Mouse (Mus musculus) brain, embryonic 14.5 days (tissue): ENCODE data around the gene Ulk3.

Experiments
- CTCF ChIP-seq: fragments of 200-500 bp; IDR thresholded peaks from 2 replicates; pipeline ENCODE4 v1.5.1; 2012; ENCODE audit warnings: inconsistent platforms, mild to moderate bottlenecking, moderate library complexity, borderline replicate concordance; ENCODE audit not compliant: insufficient read depth, insufficient read length; ENCODE audit errors: extremely low read depth
- POLR2A ChIP-seq: fragments of 200-500 bp; IDR thresholded peaks from 2 replicates; pipeline ENCODE4 v1.6.1; 2012; ENCODE audit warnings: mild to moderate bottlenecking, inconsistent platforms, borderline replicate concordance; ENCODE audit not compliant: poor library complexity, insufficient read depth, insufficient read length, severe bottlenecking; ENCODE audit errors: extremely low read depth

DNA sequence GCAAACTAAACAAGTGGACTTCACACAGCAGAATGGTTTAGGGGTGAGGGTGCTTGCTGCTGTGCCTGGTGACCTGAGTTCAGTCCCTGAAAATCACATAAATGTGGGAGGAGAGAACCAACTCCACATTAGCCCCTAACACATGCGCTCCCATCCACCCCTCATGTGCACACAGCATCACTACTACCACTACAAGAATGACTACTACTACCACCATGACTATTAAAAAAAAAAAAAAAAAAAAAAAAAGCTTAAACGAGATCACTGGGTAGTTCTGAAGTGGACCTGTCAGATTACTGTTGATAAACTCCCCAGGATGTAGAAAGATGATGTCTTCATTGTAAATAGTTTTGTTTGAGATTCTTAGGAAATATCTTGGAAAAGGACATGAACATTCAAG is 29.7 kb upstream of the Ulk3 start:
- no peak for TF ChIP-seq POLR2A
- no peak for TF ChIP-seq CTCF
